Mouse (Mus musculus) megakaryocyte, embryonic 14.5 days (primary cell): ENCODE data around the gene Prelp.

Experiments
- FLI1 ChIP-seq: IDR thresholded peaks from 2 replicates; pipeline ENCODE4 v1.6.1; 2012; ENCODE audit warnings: low read length, inconsistent platforms, mixed read lengths
- GATA1 ChIP-seq: IDR thresholded peaks from 3 replicates; pipeline ENCODE4 v1.6.1; 2012; ENCODE audit warnings: mixed read lengths, low read length, inconsistent platforms, borderline replicate concordance

- no peak for TF ChIP-seq GATA1
- no peak for TF ChIP-seq FLI1
Observed at GRCm38 (mm10) chr1:133969427-133969826, 48.2 kb upstream of the Prelp start.
